Mouse (Mus musculus): Measurements from ENCODE around the gene Sdsl. TPM values are rescaled to one million over a fixed set of nuclear protein-coding genes. Genes with fewer than 3 reads are reported as not detected.
A peak's percentile ranks its signal among the peaks of the same experiment; 100 is the strongest.

The Sdsl gene
- total RNA-seq, 2 experiments from 2014 or later, result 8.7 to 10.9 TPM

- intact Hi-C loops (cut with DNase I), result no loop called here
- DNase-seq, result no peak
Observed at GRCm38 (mm10) chr5:120497071-120497470, 24.5 kb upstream of the Sdsl start.

- intact Hi-C loops (cut with DNase I), result no loop called here
- DNase-seq, result no peak
Observed at GRCm38 (mm10) chr5:120495703-120496226, 23.2 kb upstream of the Sdsl start.

DNA sequence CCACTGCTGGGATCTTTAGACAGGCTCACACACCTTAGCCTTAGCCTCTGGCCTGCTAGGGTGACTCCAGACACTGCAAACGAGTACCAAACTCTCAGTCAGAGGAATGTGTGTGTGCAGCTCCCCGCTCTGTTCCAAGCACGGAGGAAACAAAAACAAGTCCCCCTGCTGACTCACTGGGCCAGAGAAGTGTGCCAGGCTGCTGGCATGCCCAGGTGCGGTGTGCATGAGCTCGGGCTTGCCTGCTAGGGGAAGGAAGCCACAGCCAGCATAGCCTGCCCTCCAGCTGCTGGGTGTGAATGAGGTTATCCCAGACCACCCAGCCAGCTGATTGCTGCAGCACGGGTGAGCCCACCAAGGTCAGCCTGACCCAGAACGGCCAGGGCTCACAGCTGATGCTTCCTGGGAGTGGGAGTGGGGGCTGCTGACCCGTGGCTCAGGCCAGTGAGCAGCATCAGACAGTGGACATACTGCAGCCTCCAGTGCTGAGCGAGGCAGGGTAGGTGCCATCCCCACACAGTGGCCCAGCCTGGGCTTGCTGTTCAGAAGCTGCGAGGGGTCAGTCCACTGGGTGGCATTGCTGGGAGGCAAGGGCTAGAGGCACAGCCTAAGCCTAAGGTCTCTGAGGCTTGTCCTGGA is 22.6 kb upstream of the Sdsl start:
- intact Hi-C loops (cut with DNase I), result no loop called here
- no peak for DNase-seq

DNA sequence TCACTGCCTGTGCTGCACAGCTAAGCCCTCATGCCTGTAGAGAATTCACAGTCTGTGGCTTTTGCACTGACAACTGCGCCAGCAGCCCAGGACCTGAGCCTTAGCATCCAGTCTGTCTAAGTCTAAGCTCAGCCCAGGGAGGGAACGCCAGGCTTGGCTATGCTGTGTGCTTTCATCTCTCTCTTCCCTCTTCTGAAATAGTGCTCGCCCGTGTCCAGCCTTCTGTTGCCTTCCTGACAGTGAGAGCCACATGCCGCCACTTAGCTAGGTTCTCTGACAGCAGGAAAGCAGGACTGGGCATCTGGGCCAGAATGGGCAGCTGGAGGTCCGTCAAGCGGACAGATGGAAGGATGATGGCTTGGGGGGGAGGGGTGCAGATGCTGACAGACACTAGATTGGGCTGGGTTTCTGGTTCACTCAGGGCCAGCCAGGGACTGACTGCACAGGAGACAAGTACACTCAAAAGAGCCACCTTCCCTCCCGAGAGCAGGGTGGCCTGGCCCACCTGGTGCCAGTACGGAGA is 21.3 kb upstream of the Sdsl start:
- DNase-seq, result no peak
- intact Hi-C loops (cut with DNase I), result no loop called here

GRCm38 (mm10) chr5:120493440-120493839 is 20.8 kb upstream of the Sdsl start:
- no peak for DNase-seq
- intact Hi-C loops (cut with DNase I), result no loop called here

DNA sequence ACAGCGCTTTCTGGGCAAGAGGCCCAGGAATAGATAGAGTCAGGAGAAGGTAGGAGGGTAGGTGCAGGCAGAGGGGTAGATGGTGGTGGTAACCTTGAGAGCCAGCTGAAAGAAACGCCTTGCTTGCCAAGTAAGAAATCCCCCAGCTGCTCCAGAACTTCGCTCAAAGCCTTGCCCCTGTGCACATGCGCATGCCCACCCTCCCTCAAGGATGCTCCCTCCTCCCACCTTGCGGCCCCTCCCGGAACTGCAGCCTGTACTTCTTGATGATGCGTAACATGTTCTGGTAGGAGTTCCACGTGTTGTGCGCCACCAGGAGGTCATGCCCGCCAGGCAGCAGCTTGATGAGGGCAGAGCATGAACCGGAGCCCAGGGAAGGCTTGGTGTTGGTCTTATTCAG is 19.8 kb upstream of the Sdsl start:
- intact Hi-C loops (cut with DNase I), result no loop called here
- DNase-seq, result no peak

- peak; percentile 40 to 43 for DNase-seq
- intact Hi-C loops (cut with DNase I), result no loop called here
Observed at GRCm38 (mm10) chr5:120490679-120491192, 18.1 kb upstream of the Sdsl start.

DNA sequence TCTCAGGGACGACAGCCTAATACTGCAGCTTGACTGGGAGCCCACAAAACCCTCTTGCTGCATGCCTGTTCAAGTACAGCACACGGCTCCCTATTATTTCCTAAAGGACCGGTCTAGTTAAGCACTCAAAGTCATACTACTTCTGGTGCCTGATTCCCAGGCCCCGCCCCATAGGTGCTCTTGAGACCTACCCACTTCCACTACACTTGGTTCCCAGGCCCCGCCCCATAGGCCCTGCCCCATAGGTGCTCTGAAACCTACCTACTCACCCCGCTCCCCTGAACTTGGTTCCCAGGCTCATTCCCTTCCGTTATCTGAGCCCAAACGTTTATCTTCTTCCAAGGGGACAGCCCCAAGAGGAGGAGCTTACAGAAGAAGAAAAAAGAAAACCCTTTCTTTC is 15.2 kb upstream of the Sdsl start:
- no peak for DNase-seq
- intact Hi-C loops (cut with DNase I), result no loop called here

DNA sequence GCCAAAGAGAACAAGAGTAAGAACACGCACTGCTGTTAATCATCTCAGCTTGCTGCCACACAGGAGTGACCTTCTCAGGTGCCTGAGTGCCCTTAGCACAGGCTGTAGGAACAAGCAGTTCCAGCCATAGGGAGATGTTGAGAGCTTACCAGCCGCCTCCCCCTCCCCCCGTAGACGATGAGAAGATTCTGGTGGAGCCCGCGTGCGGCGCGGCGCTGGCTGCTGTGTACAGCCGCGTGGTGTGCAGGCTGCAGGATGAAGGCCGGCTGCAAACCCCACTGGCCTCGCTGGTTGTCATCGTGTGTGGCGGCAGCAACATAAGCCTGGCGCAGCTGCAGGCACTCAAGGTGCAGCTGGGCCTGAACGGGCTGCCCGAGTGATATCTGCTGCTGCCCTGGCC is 10.8 kb upstream of the Sdsl start:
- intact Hi-C loops (cut with DNase I), result no loop called here
- no peak for DNase-seq

GRCm38 (mm10) chr5:120481205-120481604 is 8.6 kb upstream of the Sdsl start:
- intact Hi-C loops (cut with DNase I), result no loop called here
- DNase-seq, result no peak

DNA sequence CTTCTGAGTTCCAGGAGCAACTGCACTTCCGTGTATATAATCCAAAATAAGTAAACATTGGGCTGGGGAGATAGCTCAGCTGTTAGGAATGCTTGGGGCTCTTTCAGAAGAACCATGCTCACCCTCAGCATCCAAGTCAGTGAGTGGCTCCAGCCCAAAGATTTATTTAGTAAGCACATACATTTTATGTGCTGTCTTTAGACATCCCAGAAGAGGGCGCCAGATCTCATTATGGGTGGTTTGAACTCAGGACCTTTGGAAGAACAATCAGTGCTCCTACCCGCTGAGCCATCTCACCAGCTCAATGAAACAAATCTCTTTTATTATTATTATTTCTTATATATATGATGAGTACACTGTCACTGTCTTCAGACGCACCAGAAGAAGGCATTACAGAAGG is 6.9 kb upstream of the Sdsl start:
- DNase-seq, result no peak
- intact Hi-C loops (cut with DNase I), result no loop called here

GRCm38 (mm10) chr5:120477993-120478392 is 5.4 kb upstream of the Sdsl start:
- intact Hi-C loops (cut with DNase I), result no loop called here
- DNase-seq, result no peak

DNA sequence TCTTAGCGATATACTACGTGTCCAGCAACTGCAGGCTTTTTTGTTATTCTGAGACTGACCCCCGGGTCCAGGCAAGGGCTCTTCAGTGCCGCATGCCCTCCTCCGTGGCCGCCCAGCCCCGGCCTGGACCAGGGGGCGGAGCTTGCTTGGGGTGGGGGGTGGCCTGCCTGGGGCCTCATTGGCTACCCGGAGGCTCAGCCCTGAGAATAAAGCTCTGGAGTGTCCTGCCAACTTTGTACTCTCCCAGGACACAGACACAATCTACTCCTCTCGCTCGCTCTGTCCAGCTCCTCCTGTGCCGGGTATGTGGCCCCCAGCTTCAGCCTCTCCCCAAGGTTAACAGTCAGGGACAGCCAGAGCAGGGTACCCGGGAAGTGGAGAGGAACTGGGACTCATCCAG is 3.7 kb upstream of the Sdsl start, which contains the start of gene Sds:
Gene Sds, plus strand, starts transcription at position 231 of the 400 bp plus-strand sequence.
- DNase-seq, result no peak
- intact Hi-C loops (cut with DNase I), result no loop called here

GRCm38 (mm10) chr5:120475861-120476260 is 3.3 kb upstream of the Sdsl start:
- DNase-seq, result no peak
- intact Hi-C loops (cut with DNase I), result no loop called here

GRCm38 (mm10) chr5:120473361-120473760 is 751 bp upstream of the Sdsl start:
- no peak for DNase-seq
- intact Hi-C loops (cut with DNase I), result no loop called here

DNA sequence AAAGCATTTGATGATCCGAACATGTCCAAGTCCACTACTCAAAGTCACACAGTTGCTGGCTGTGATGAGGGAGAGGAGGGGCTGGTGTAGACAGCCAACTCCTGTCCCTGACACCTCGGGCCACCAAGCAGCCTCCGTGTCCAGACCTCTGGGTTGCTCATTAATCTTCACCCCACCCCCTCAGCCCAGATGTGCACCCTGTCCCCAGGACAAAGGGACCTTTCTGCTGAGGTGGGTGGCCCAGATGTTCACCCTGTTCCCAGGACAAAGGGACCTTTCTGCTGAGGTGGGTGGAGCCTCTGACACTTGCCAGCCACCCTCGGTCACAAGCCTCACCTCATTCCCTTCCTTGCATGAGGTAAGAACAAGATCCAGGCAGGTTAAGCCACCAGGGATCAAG is 1.1 kb downstream of the Sdsl start:
- intact Hi-C loops (cut with DNase I), result no loop called here
- no peak for DNase-seq

GRCm38 (mm10) chr5:120468830-120469229 is 3.8 kb downstream of the Sdsl start:
- intact Hi-C loops (cut with DNase I), result no loop called here
- no peak for DNase-seq

DNA sequence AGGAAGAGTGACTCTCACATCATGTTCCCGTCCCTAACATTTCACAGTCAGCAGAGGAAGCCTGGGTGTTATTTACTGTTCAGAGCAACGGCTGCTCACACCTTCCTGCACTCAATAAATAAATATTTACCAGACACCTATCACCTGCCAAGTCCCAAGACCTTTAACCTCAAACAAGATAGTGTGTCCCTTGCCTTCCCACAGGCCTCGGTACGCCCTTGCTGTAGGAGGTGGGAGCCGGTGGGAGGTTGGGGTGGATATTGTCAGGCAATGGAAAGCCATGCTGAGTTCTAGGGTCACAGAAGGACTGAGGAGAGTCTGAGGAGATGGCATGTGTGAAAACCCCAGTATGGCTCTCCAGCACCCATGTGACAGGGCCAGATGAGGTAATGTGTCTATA is 4.3 kb downstream of the Sdsl start:
- intact Hi-C loops (cut with DNase I), result no loop called here
- no peak for DNase-seq

DNA sequence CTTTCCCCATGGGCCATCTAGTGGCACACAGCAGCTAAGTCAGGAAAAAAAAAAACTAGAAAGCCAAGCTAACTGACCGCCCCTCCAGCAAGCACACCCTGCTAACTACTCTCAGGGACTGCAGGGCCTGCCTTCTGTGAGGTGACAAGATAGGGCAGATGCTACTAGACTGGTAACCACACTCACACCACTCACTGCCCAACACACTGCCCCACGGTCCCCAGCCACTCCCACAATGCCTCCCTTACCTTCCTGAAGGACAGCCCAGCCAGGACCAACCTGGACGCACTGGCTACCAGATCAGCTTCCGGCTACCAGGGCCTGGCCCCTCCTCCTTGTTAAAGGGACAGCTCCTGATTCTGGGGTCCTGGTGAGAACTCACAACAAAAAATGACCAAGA is 5.6 kb downstream of the Sdsl start:
- intact Hi-C loops (cut with DNase I), result no loop called here
- peak; percentile 23 to 34 for DNase-seq

GRCm38 (mm10) chr5:120465860-120466259 is 6.8 kb downstream of the Sdsl start:
- DNase-seq, result peak; percentile 60 to 66
- intact Hi-C loops (cut with DNase I), result no loop called here

- intact Hi-C loops (cut with DNase I), result no loop called here
- DNase-seq, result peak; percentile 33 to 57
Observed at GRCm38 (mm10) chr5:120465062-120465461, 7.5 kb downstream of the Sdsl start.

GRCm38 (mm10) chr5:120464321-120464720 is 8.3 kb downstream of the Sdsl start:
- no peak for DNase-seq
- intact Hi-C loops (cut with DNase I), result no loop called here
